Mouse (Mus musculus) midbrain, embryonic 14.5 days (tissue): ENCODE measurements around the gene Ppp1r14b. TPM values are rescaled to one million over a fixed set of nuclear protein-coding genes. Genes with fewer than 3 reads are reported as not detected.

ENCODE experiments used
- ATAC-seq: fragments of 200-750 bp; cut with Nextera tagmentation; 2 replicates; pipeline ENCODE4 v1.8.0; 2017; ENCODE audit warnings: moderate number of reproducible peaks, moderate library complexity; ENCODE audit not compliant: low FRiP score, low TSS enrichment
- DNase-seq: peaks from one replicate; pipeline ENCODE4 v3.0.0-alpha.2; 2015
- H3K27ac ChIP-seq: fragments of 300-500 bp; sonication (generic); replicated peaks from 2 replicates; pipeline ENCODE4 v1.5.1; 2014; ENCODE audit warnings: mild to moderate bottlenecking, low read depth, low read length, moderate library complexity
- H3K27me3 ChIP-seq: fragments of 300-500 bp; sonication (generic); 2 replicates; pipeline ENCODE4 v1.6.1; 2014; ENCODE audit warnings: low read length, control low read depth, mixed read lengths; ENCODE audit not compliant: control insufficient read depth, insufficient read depth
- H3K36me3 ChIP-seq: fragments of 300-500 bp; sonication (generic); 2 replicates; pipeline ENCODE4 v1.6.1; 2014; ENCODE audit warnings: low read length, control low read depth; ENCODE audit not compliant: control insufficient read depth, insufficient read depth
- H3K4me1 ChIP-seq: fragments of 300-500 bp; sonication (generic); 2 replicates; pipeline ENCODE4 v1.6.1; 2014; ENCODE audit warnings: mild to moderate bottlenecking, antibody characterized with exemption, low read length, control low read depth; ENCODE audit not compliant: control insufficient read depth, insufficient read depth
- H3K4me2 ChIP-seq: fragments of 300-500 bp; sonication (generic); 2 replicates; pipeline ENCODE4 v1.6.1; 2014; ENCODE audit warnings: mild to moderate bottlenecking, low read length, moderate library complexity
- H3K4me3 ChIP-seq: fragments of 300-500 bp; sonication (generic); replicated peaks from 2 replicates; pipeline ENCODE4 v1.5.1; 2014; ENCODE audit warnings: low read depth, low read length
- H3K9ac ChIP-seq: fragments of 300-500 bp; sonication (generic); replicated peaks from 2 replicates; pipeline ENCODE4 v1.6.1; 2014; ENCODE audit warnings: mild to moderate bottlenecking, low read length, moderate library complexity
- H3K9me3 ChIP-seq: fragments of 300-500 bp; sonication (generic); 2 replicates; pipeline ENCODE4 v1.6.1; 2016; ENCODE audit warnings: low read length, control low read depth, mixed read lengths; ENCODE audit not compliant: control insufficient read depth
- WGBS: fragments of 180-500 bp; shearing (Covaris S2); extraction: QIAGEN DNeasy Blood & Tissue Kit; methylation state at CpG from one replicate; pipeline ENCODE4 v1.1.7; 2014; 5-methylcytosine and 5-hydroxymethylcytosine counted together
- polyA plus RNA-seq: library from polyadenylated mRNA; unstranded; fragments of >200 nt; fragmentation: Nextera tagmentation; extraction: Ambion mirVana; gene quantifications from 2 replicates; pipeline ENCODE4 v1.2.1, GENCODE M21; 2014

The Ppp1r14b gene
- polyA plus RNA-seq, 1 experiment from 2014 or later: 198 TPM

GRCm38 (mm10) chr19:6969291-6969664 is 5.5 kb upstream of the Ppp1r14b start:
- WGBS: under 1% methylated on average over 20 of the region's 20 CpGs

GRCm38 (mm10) chr19:6969665-6970381 is 4.9 kb upstream of the Ppp1r14b start:
- Histone ChIP-seq H3K9ac (no peak overlapping the region; the same call in 1 of the 2 replicates), H3K27ac (no peak overlapping the region), H3K36me3 (no peaks in the 10 kb centered on the region), H3K9me3 (no peaks in the 10 kb centered on the region), H3K4me2 (peak overlapping the region; percentile 46), H3K27me3 (peaks cover 20% of the 10 kb centered on the region), H3K4me1 (peaks cover 12% of the 10 kb centered on the region), H3K4me3 (peak overlapping the region; percentile 28)
- 1% methylated on average over 55 of the region's 55 CpGs for WGBS
- DNase-seq: peak; percentile 53
- ATAC-seq: no peak

More at GRCm38 (mm10) chr19:6969291-6969664, 5.5 kb upstream of the Ppp1r14b start:
- ATAC-seq (no peak), DNase-seq (no peak)
- no peaks in the 10 kb centered on the region for H3K36me3 ChIP-seq
- H3K4me3 ChIP-seq: peak overlapping the region; percentile 28
- peaks cover 12% of the 10 kb centered on the region for H3K4me1 ChIP-seq
- H3K9me3 ChIP-seq: no peaks in the 10 kb centered on the region
- no peak overlapping the region for H3K27ac ChIP-seq
- H3K27me3 ChIP-seq: peaks cover 20% of the 10 kb centered on the region
- H3K9ac ChIP-seq: no peak overlapping the region; the same call in 1 of the 2 replicates
- peak overlapping the region; percentile 46 for H3K4me2 ChIP-seq

- ATAC-seq: no peak
- H3K27me3 ChIP-seq: peaks cover 20% of the 10 kb centered on the region
- 15% methylated on average over 11 of the region's 11 CpGs for WGBS
- no peak overlapping the region for H3K4me3 ChIP-seq
- no peaks in the 10 kb centered on the region for H3K36me3 ChIP-seq
- no peak overlapping the region; the same call in 1 of the 2 replicates for H3K9ac ChIP-seq
- no peak for DNase-seq
- H3K4me2 ChIP-seq: peak overlapping the region; percentile 46
- no peaks in the 10 kb centered on the region for H3K9me3 ChIP-seq
- H3K27ac ChIP-seq: no peak overlapping the region
- peaks cover 12% of the 10 kb centered on the region for H3K4me1 ChIP-seq
Observed at GRCm38 (mm10) chr19:6970460-6971085, 4.2 kb upstream of the Ppp1r14b start.

GRCm38 (mm10) chr19:6971644-6972043 is 3.1 kb upstream of the Ppp1r14b start:
- no peak overlapping the region for H3K4me3 ChIP-seq
- H3K27ac ChIP-seq: no peak overlapping the region
- WGBS: 57% methylated on average over 6 of the region's 6 CpGs
- H3K27me3 ChIP-seq: peaks cover 20% of the 10 kb centered on the region
- peaks cover 4% of the 10 kb centered on the region; the same call in 1 of the 2 replicates for H3K36me3 ChIP-seq
- H3K4me1 ChIP-seq: peaks cover 19% of the 10 kb centered on the region
- ATAC-seq (no peak), DNase-seq (no peak)
- H3K9me3 ChIP-seq: no peaks in the 10 kb centered on the region
- H3K9ac ChIP-seq: no peak overlapping the region
- no peak overlapping the region for H3K4me2 ChIP-seq

- Histone ChIP-seq H3K4me3 (no peak overlapping the region), H3K4me1 (peaks cover 24% of the 10 kb centered on the region), H3K9me3 (no peaks in the 10 kb centered on the region), H3K9ac (no peak overlapping the region), H3K4me2 (no peak overlapping the region), H3K36me3 (peaks cover 9% of the 10 kb centered on the region), H3K27ac (no peak overlapping the region), H3K27me3 (peaks cover 20% of the 10 kb centered on the region)
- WGBS: 80% methylated on average over 13 of the region's 13 CpGs
- ATAC-seq (no peak), DNase-seq (no peak)
Observed at GRCm38 (mm10) chr19:6972247-6972917, 2.4 kb upstream of the Ppp1r14b start.

GRCm38 (mm10) chr19:6973581-6974190 is 1.1 kb upstream of the Ppp1r14b start:
- peak overlapping the region; percentile 95 for H3K27ac ChIP-seq
- H3K36me3 ChIP-seq: peaks cover 22% of the 10 kb centered on the region
- H3K4me1 ChIP-seq: peaks cover 35% of the 10 kb centered on the region
- H3K9me3 ChIP-seq: no peaks in the 10 kb centered on the region
- 42% methylated on average over 12 of the region's 12 CpGs for WGBS
- DNase-seq: peak; percentile 22
- peaks cover 13% of the 10 kb centered on the region for H3K27me3 ChIP-seq
- peak overlapping the region; percentile 74 for H3K4me3 ChIP-seq
- peak overlapping the region; percentile 79 for H3K9ac ChIP-seq
- peak overlapping the region; percentile 78 for H3K4me2 ChIP-seq
- no peak for ATAC-seq

GRCm38 (mm10) chr19:6975537-6976521 is 1.1 kb downstream of the Ppp1r14b start, which contains the start of gene Plcb3:
Gene Plcb3, minus strand, starts transcription at chr19:6976470.
- peak within 1 kb of the TSS; percentile 79 for H3K9ac ChIP-seq
- DNase-seq (peak; percentile 83), ATAC-seq (no peak)
- peaks cover 22% of the 10 kb centered on the region for H3K36me3 ChIP-seq
- no peaks in the 10 kb centered on the region for H3K9me3 ChIP-seq
- no peaks in the 10 kb centered on the region for H3K27me3 ChIP-seq
- H3K27ac ChIP-seq: peak within 1 kb of the TSS; percentile 95
- peak within 1 kb of the TSS; percentile 74 for H3K4me3 ChIP-seq
- H3K4me1 ChIP-seq: peaks cover 36% of the 10 kb centered on the region
- under 1% methylated on average over 16 of the region's 16 CpGs for WGBS
- H3K4me2 ChIP-seq: peak within 1 kb of the TSS; percentile 78
